Mouse (Mus musculus) G1E (cell line): ENCODE data around the gene Cbx5.

Experiments
- CTCF ChIP-seq: IDR thresholded peaks from 2 replicates; pipeline ENCODE4 v1.5.1; 2012; ENCODE audit warnings: low read depth, low read length, inconsistent platforms, mixed read lengths
- GATA1 ChIP-seq: IDR thresholded peaks from 2 replicates; pipeline ENCODE4 v1.6.1; 2012; ENCODE audit warnings: borderline replicate concordance, low read length, inconsistent platforms, mixed read lengths
- POLR2AphosphoS5 ChIP-seq: IDR thresholded peaks from 2 replicates; pipeline ENCODE4 v1.6.1; 2012; ENCODE audit warnings: low read depth, low read length, inconsistent platforms; ENCODE audit not compliant: insufficient replicate concordance
- TAL1 ChIP-seq: conservative IDR thresholded peaks from 2 replicates; pipeline ENCODE4 v1.6.1; 2012; ENCODE audit warnings: low read depth, low read length, inconsistent platforms, mixed read lengths

GRCm38 (mm10) chr15:103240160-103241028, 778 bp upstream of the Cbx5 start, which contains the start of gene Hnrnpa1:
- TF ChIP-seq GATA1 = no peak
- TF ChIP-seq CTCF = no peak
- peak; percentile 86; the same call in 1 of the 2 replicates for TF ChIP-seq POLR2AphosphoS5
- TF ChIP-seq TAL1 = no peak
